ENCODE assay signal across 1 mouse cellular context in the genomic region with DNA sequence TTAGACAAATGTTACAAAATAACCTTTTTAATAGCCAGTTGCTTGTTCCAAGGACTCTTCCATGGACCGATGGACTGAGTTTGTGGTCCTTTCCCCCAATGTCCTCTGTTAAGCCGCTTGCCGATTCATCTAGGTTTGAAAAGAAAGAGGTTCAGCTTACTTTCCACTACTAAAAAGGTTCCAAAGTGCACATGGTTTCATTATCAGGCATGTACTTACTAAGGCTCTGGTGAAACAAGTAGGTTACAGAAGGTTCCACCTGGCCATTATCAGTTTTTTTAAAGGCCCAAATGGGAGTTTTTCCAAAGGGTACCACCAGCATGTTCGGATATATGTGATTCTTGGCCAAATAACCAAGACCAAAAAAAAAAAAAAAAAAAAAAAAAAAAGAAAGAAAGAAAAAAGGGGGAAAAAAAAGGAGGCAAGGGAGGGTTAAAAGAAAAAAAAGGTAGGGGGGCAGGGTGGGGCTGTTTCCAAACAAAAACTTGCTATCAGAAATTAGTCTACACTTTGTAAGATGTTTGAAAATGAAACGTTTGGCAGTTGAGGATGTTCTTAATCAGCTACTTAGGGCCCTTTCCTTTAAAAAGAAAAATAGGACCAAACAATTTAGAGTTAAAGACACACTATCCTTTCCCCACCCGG.
A peak's percentile ranks its signal among the peaks of the same experiment; 100 is the strongest.
TF ChIP-seq lines count a peak whose summit lies in the region.

No protein-coding gene starts in this region.

TF ChIP-seq in MEL, 35 proteins besides CTCF, POLR2A, EP300 and RAD21:
- TF ChIP-seq ZC3H11A (IDR thresholded peaks at IDR 0.05; ENCODE audit: low read depth, low read length) = no peak
- TF ChIP-seq POLR2AphosphoS5 (IDR thresholded peaks at IDR 0.05; ENCODE audit: borderline replicate concordance, low read depth, low read length) = no peak
- no peak for TF ChIP-seq MEF2A (IDR thresholded peaks at IDR 0.05; ENCODE audit: extremely low read depth, insufficient replicate concordance, low read depth, low read length, poor library complexity, severe bottlenecking)
- TF ChIP-seq ZNF384 (IDR thresholded peaks at IDR 0.05; ENCODE audit: low read depth, low read length) = peak; percentile 75
- TF ChIP-seq GATA1 (IDR thresholded peaks at IDR 0.05; ENCODE audit: low read depth, low read length) = no peak
- peak; percentile 55; the same call in 1 of the 2 replicates for TF ChIP-seq ETS1 (IDR thresholded peaks at IDR 0.05; ENCODE audit: low read depth, low read length)
- no peak for TF ChIP-seq RCOR1 (IDR thresholded peaks at IDR 0.05; ENCODE audit: low read depth, low read length)
- TF ChIP-seq CHD1 (IDR thresholded peaks at IDR 0.05; ENCODE audit: low read depth, low read length) = peak; percentile 88; the same call in 1 of the 2 replicates
- TF ChIP-seq MYC (IDR thresholded peaks at IDR 0.05; ENCODE audit: low read depth, low read length) = peak; percentile 43; the same call in 1 of the 2 replicates
- peak; percentile 21; the same call in 1 of the 2 replicates for TF ChIP-seq MAZ (IDR thresholded peaks at IDR 0.05; ENCODE audit: low read depth, low read length)
- TF ChIP-seq ZKSCAN1 (IDR thresholded peaks at IDR 0.05; ENCODE audit: low read depth, low read length) = no peak
- peak; percentile 71; the same call in 1 of the 2 replicates for TF ChIP-seq ZMIZ1 (IDR thresholded peaks at IDR 0.05; ENCODE audit: low read depth, low read length)
- TF ChIP-seq KAT2A (conservative IDR thresholded peaks at IDR 0.05; ENCODE audit: low read depth, low read length) = peak; percentile 29; the same call in 1 of the 2 replicates
- no peak for TF ChIP-seq TBP (IDR thresholded peaks at IDR 0.05; ENCODE audit: low read depth, low read length)
- TF ChIP-seq MXI1 (IDR thresholded peaks at IDR 0.05; ENCODE audit: low read depth, low read length) = peak; percentile 88; the same call in 1 of the 2 replicates
- no peak for TF ChIP-seq NELFE (IDR thresholded peaks at IDR 0.05; ENCODE audit: low read depth, low read length)
- no peak; the same call in 1 of the 2 replicates for TF ChIP-seq SMC3 (IDR thresholded peaks at IDR 0.05; ENCODE audit: low read depth, low read length)
- peak; percentile 56; the same call in 1 of the 2 replicates for TF ChIP-seq MAX (IDR thresholded peaks at IDR 0.05; ENCODE audit: low read length)
- no peak for TF ChIP-seq UBTF (IDR thresholded peaks at IDR 0.05; ENCODE audit: borderline replicate concordance, insufficient read depth, low read depth, low read length)
- TF ChIP-seq USF1 (IDR thresholded peaks at IDR 0.05; ENCODE audit: low read depth, low read length) = no peak
- no peak for TF ChIP-seq POLR2AphosphoS2 (IDR thresholded peaks at IDR 0.05; ENCODE audit: low read length)
